8 mouse cellular contexts compared by ENCODE assay signal in genomic region chr2:132485454-132485853, GRCm38 (mm10).
DNase-seq lines count a peak whose midpoint lies in the region; TF ChIP-seq lines count a peak whose summit lies in the region.

No protein-coding gene starts in this region.

- TF ChIP-seq POLR2A in thymus, adult 2 months (IDR thresholded peaks at IDR 0.05; ENCODE audit: control insufficient read depth, extremely low read depth, insufficient read depth, low read length, poor library complexity): no peak
- no peak for TF ChIP-seq POLR2A in olfactory bulb, adult 2 months (IDR thresholded peaks at IDR 0.05; ENCODE audit: insufficient read depth, low read depth, low read length)

- WGBS in thymus, adult 2 months: 0% methylated on average over 1 of the region's 1 CpGs
- 4% methylated on average over 1 of the region's 1 CpGs for WGBS in olfactory bulb, adult 2 months

- peak; percentile 51 for DNase-seq in thymus, adult 2 months
- no peak for DNase-seq in thymus, adult 18-20 months
- DNase-seq in adrenal gland, postnatal 14 days: peak; percentile 76
- DNase-seq in embryo, embryonic 9.5 days (ENCODE audit: extremely low spot score): peak; percentile 51
- DNase-seq in heart, postnatal 4 days: peak; percentile 72
- DNase-seq in left cerebral cortex, postnatal 14 days (ENCODE audit: low spot score in 2 of 2): peak; percentile 64 to 81
- peak; percentile 18 to 32 for DNase-seq in urinary bladder, postnatal 36 days (ENCODE audit: low spot score in 2 of 2)

- H3K4me1 ChIP-seq in thymus, adult 2 months (replicated peaks; ENCODE audit: control insufficient read depth, insufficient read depth, low read length): peaks cover 2% of the 10 kb centered on the region
- H3K4me1 ChIP-seq in olfactory bulb, adult 2 months (ENCODE audit: control insufficient read depth, insufficient read depth, low read length): peaks cover 2% of the 10 kb centered on the region; the same call in 1 of the 2 replicates

- no peak overlapping the region for H3K27ac ChIP-seq in thymus, adult 2 months (ENCODE audit: control insufficient read depth, insufficient read depth, low read length)
- no peak overlapping the region for H3K27ac ChIP-seq in olfactory bulb, adult 2 months (ENCODE audit: insufficient read depth, low read depth, low read length)

- no peak overlapping the region for H3K4me3 ChIP-seq in thymus, adult 2 months (ENCODE audit: control insufficient read depth, insufficient read depth, low read length)
- no peak overlapping the region for H3K4me3 ChIP-seq in olfactory bulb, adult 2 months (ENCODE audit: insufficient read depth, low read depth, low read length)

- no peak for TF ChIP-seq CTCF in thymus, adult 2 months (IDR thresholded peaks at IDR 0.05; ENCODE audit: borderline replicate concordance, control insufficient read depth, extremely low read depth, insufficient read depth, low read length, poor library complexity)
- 0 out of 2 replicates have a peak, but pooled peaks have one; percentile 35 for TF ChIP-seq CTCF in olfactory bulb, adult 2 months (IDR thresholded peaks at IDR 0.05; ENCODE audit: insufficient read depth, low read depth, low read length)

- H3K27me3 ChIP-seq in thymus, adult 2 months (ENCODE audit: control insufficient read depth, insufficient read depth, low read length): no peaks in the 10 kb centered on the region

- H3K36me3 ChIP-seq in thymus, adult 2 months (ENCODE audit: control insufficient read depth, insufficient read depth, low read length): no peaks in the 10 kb centered on the region

- intact Hi-C loops in left cerebral cortex, postnatal 14 days (cut with DNase I): loop anchor here (2.0 to 5.0 kb wide), 2 partner anchors 98 to 169 kb away; partner anchors contain the start of gene Prokr2

Comparison
In these comparisons a context has a peak if more than half of its experiments do, and no peak if none do; other contexts are left out.
1. DNase-seq: peak in thymus, adult 2 months (single experiment), adrenal gland, postnatal 14 days (single experiment), embryo, embryonic 9.5 days (single experiment), heart, postnatal 4 days (single experiment), left cerebral cortex, postnatal 14 days (2 of 2) and urinary bladder, postnatal 36 days (2 of 2); none in thymus, adult 18-20 months (0 of 2).